8 mouse cellular contexts compared by ENCODE assay signal in the genomic region with DNA sequence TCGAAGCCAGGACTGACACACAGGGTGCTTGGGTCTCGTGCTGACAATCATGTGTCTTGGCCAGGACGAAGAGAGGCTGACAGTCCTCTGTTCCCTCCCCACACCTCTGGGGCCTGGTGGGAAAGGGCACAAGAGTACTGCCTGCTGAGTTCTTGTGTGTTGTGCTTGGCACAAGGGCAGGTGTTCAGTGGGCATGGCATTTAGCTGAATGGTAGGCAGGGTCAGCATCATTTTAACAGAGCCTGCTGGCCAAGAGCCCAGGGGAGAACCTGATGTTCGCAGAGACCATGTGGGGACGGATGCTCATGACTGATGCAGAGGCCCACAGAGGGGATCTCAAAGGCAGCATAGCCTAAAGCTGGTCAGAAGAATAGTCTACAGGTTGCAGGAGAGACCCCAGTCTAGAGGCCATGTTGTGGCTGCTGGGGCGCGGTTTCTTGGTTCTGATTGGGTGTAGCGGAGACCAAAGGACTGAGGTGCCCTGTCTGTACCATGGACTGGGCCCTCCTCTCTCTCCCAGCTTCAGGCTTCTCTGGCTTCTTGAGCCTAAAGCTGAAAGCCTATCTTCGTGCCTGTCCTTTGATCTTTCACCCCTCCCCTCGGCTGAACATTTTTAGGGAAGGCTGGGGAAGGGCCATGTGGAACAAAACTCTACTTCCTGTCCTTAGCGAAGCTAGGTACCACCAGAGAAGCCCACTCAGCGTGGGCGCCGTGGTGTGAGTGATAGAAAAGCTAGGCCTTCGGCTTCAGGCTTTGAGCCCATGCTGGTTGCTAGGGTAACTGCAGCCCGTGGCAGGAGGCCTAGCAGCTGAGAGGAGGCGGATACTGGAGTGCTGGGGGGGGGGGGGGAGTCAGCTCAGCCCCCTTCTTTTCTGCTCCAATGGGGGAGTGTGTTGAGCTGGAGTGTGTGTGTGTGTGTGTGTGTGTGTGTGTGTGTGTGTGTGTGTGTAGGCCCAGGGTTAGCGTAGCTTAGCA.
DNase-seq lines count a peak whose midpoint lies in the region; ATAC-seq lines count a peak whose summit lies in the region.

No protein-coding gene starts in this region.

- no peaks in the 10 kb centered on the region for H3K9me3 ChIP-seq in neural tube, embryonic 12.5 days

- H3K4me3 ChIP-seq in neural tube, embryonic 12.5 days, result no peak overlapping the region

- H3K4me2 ChIP-seq in neural tube, embryonic 12.5 days (replicated peaks), result no peak overlapping the region

- WGBS in neural tube, embryonic 12.5 days, result 39% methylated on average over 18 of the region's 18 CpGs

- H3K27me3 ChIP-seq in neural tube, embryonic 12.5 days (replicated peaks), result no peaks in the 10 kb centered on the region

- peak; percentile 26 for DNase-seq in kidney, adult 9 months
- DNase-seq in kidney, adult 11 months, result no peak
- peak; percentile 58 for DNase-seq in embryo, embryonic 9.5 days (ENCODE audit: extremely low spot score)
- DNase-seq in heart, postnatal 4 days, result peak; percentile 57
- DNase-seq in left cerebral cortex, adult 11 months (ENCODE audit: low spot score), result peak; percentile 72
- no peak for DNase-seq in urinary bladder, postnatal 36 days (ENCODE audit: low spot score in 2 of 2)
- DNase-seq in adrenal gland, adult 8-10 months, result no peak

- ATAC-seq in neural tube, embryonic 12.5 days (ENCODE audit: low FRiP score, low read depth), result peak; percentile 70

- no peak overlapping the region for H3K9ac ChIP-seq in neural tube, embryonic 12.5 days

- no peaks in the 10 kb centered on the region for H3K36me3 ChIP-seq in neural tube, embryonic 12.5 days

- H3K27ac ChIP-seq in neural tube, embryonic 12.5 days, result peak overlapping the region; percentile 50; the same call in 1 of the 2 replicates

- peaks cover 27% of the 10 kb centered on the region for H3K4me1 ChIP-seq in neural tube, embryonic 12.5 days

Comparison
In these comparisons a context has a peak if more than half of its experiments do, and no peak if none do; other contexts are left out.
1. DNase-seq: peak in kidney, adult 9 months (single experiment), embryo, embryonic 9.5 days (single experiment), heart, postnatal 4 days (single experiment) and left cerebral cortex, adult 11 months (single experiment); none in kidney, adult 11 months (single experiment), urinary bladder, postnatal 36 days (0 of 2) and adrenal gland, adult 8-10 months (single experiment).